Mouse (Mus musculus) forebrain, postnatal 0 days (tissue): Measurements from ENCODE around the gene Ankrd2. TPM values are rescaled to one million over a fixed set of nuclear protein-coding genes. Genes with fewer than 3 reads are reported as not detected.

Source experiments
- ATAC-seq: fragments of 200-750 bp; cut with Nextera tagmentation; 2 replicates; pipeline ENCODE4 v1.8.0; 2017; ENCODE audit warnings: mild to moderate bottlenecking, moderate library complexity
- DNase-seq: peaks from one replicate; pipeline ENCODE4 v3.0.0-alpha.2; 2015
- H3K27ac ChIP-seq: fragments of 300-500 bp; sonication (generic); 2 replicates; pipeline ENCODE4 v1.5.1; 2014; ENCODE audit warnings: low read depth, mild to moderate bottlenecking, antibody characterized with exemption, low read length, moderate library complexity, mixed read lengths
- H3K27me3 ChIP-seq: fragments of 300-500 bp; sonication (generic); 2 replicates; pipeline ENCODE4 v1.6.1; 2014; ENCODE audit warnings: mild to moderate bottlenecking, low read length, mixed read lengths; ENCODE audit not compliant: insufficient read depth
- H3K36me3 ChIP-seq: fragments of 300-500 bp; sonication (generic); 2 replicates; pipeline ENCODE4 v1.6.1; 2014; ENCODE audit warnings: mild to moderate bottlenecking, moderate library complexity; ENCODE audit not compliant: insufficient read depth
- H3K4me1 ChIP-seq: fragments of 300-500 bp; sonication (generic); 2 replicates; pipeline ENCODE4 v1.6.1; 2014; ENCODE audit warnings: antibody characterized with exemption; ENCODE audit not compliant: insufficient read depth
- H3K4me2 ChIP-seq: fragments of 300-500 bp; sonication (generic); 2 replicates; pipeline ENCODE4 v1.6.1; 2014; ENCODE audit warnings: low read depth, mild to moderate bottlenecking, moderate library complexity
- H3K4me3 ChIP-seq: fragments of 300-500 bp; sonication (generic); 2 replicates; pipeline ENCODE4 v1.5.1; 2014; ENCODE audit warnings: low read depth, low read length, mixed read lengths
- H3K9ac ChIP-seq: fragments of 300-500 bp; sonication (generic); 2 replicates; pipeline ENCODE4 v1.6.1; 2014; ENCODE audit warnings: mild to moderate bottlenecking
- H3K9me3 ChIP-seq: fragments of 300-500 bp; sonication (generic); 2 replicates; pipeline ENCODE4 v1.6.1; 2016; ENCODE audit warnings: low read length
- CTCF ChIP-seq: sonication (generic); IDR thresholded peaks from 2 replicates; pipeline ENCODE4 v1.5.1; 2016; ENCODE audit warnings: antibody characterized with exemption, control low read depth, low read depth
- WGBS: fragments of 180-500 bp; shearing (Covaris S2); extraction: QIAGEN DNeasy Blood & Tissue Kit; methylation state at CpG from one replicate; pipeline ENCODE4 v1.1.7; 2014; 5-methylcytosine and 5-hydroxymethylcytosine counted together
- polyA plus RNA-seq: library from polyadenylated mRNA; unstranded; fragments of >200 nt; fragmentation: Nextera tagmentation; extraction: Ambion mirVana; gene quantifications from 2 replicates; pipeline ENCODE4 v1.2.1, GENCODE M21; 2015
- total RNA-seq: library from RNA; depleted of rRNA; stranded (reverse); fragments of >200 nt; gene quantifications from 2 replicates; pipeline ENCODE4 v1.2.3, GENCODE M21; 2014

Gene Ankrd2
- total and polyA plus RNA-seq, 2 experiments from 2014 or later, result 1.2 TPM; not detected in 1

DNA sequence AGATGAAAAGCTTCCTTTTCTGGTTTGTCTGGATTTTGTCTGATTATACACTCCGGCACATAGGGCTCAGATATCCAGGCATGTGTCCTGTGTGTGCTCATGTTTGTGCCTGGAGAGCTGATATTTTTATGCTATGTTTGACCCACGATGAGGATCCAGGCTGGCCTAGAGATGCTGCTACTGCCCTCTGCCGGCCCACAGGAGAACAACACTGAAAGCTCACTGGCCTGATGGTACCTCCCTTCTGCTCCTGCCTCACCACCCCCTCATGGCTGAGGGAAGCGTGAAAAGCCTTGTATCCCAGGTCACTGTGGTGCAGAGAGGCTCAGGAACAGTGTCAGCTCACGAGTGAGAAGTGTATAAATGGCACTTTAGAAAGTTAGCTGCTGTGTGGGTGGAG lies 9.6 kb upstream of the Ankrd2 start:
- peak; percentile 77 for DNase-seq
- Histone ChIP-seq H3K27me3 (no peaks in the 10 kb centered on the region), H3K4me1 (no peaks in the 10 kb centered on the region), H3K36me3 (no peaks in the 10 kb centered on the region), H3K4me3 (no peak overlapping the region), H3K9me3 (no peaks in the 10 kb centered on the region), H3K4me2 (no peak overlapping the region), H3K27ac (no peak overlapping the region), H3K9ac (no peak overlapping the region)
- ATAC-seq, result peak; percentile 82
- 5% methylated on average over 5 of the region's 5 CpGs for WGBS
- peak; percentile 94 for TF ChIP-seq CTCF

DNA sequence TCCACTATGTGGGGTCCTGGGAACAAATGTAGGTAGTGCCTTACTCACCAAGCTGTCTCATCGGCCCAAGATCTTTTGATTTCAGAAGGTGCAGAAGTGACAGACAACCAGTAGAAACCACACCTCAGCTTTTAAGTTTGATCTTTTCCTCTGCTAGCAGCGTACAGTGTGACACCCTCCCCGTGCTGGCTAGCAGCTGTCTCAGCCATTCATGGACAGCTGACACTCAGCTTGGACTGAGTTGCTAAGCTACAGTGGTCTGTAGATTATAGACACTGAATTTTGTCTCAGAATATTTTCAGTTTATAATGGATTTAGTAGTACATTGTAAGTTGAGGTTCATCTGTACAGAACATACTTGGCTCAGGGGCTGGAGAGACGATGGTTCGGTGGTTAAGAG lies 4.7 kb upstream of the Ankrd2 start:
- Histone ChIP-seq H3K36me3 (no peaks in the 10 kb centered on the region), H3K9me3 (no peaks in the 10 kb centered on the region), H3K9ac (no peak overlapping the region), H3K27me3 (no peaks in the 10 kb centered on the region), H3K4me2 (no peak overlapping the region), H3K27ac (no peak overlapping the region), H3K4me1 (no peaks in the 10 kb centered on the region), H3K4me3 (no peak overlapping the region)
- WGBS, result 80% methylated on average over 5 of the region's 5 CpGs
- no peak for TF ChIP-seq CTCF
- no peak for DNase-seq
- ATAC-seq, result no peak

DNA sequence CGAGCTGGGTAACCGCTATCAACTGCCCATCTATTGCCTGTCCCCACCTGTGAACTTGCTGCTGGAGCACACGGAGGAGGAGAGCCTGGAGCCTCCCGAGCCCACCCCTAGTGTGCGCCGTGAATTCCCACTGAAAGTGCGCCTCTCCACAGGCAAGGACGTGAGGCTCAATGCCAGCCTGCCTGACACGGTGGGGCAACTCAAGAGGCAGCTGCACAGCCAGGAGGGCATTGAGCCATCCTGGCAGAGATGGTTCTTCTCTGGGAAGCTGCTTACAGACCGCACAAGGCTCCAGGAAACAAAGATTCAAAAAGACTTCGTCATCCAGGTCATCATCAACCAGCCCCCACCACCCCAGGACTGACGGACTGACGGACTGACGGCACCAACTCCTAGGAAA lies 2.2 kb upstream of the Ankrd2 start:
- no peak overlapping the region for H3K27ac ChIP-seq
- 72% methylated on average over 14 of the region's 14 CpGs for whole genome bisulfite sequencing
- DNase-seq, result no peak
- H3K9ac ChIP-seq, result no peak overlapping the region
- no peaks in the 10 kb centered on the region for H3K4me1 ChIP-seq
- no peak overlapping the region for H3K4me2 ChIP-seq
- no peaks in the 10 kb centered on the region for H3K9me3 ChIP-seq
- no peak for ATAC-seq
- H3K36me3 ChIP-seq, result no peaks in the 10 kb centered on the region
- H3K27me3 ChIP-seq, result no peaks in the 10 kb centered on the region
- H3K4me3 ChIP-seq, result no peak overlapping the region
- no peak for TF ChIP-seq CTCF

DNA sequence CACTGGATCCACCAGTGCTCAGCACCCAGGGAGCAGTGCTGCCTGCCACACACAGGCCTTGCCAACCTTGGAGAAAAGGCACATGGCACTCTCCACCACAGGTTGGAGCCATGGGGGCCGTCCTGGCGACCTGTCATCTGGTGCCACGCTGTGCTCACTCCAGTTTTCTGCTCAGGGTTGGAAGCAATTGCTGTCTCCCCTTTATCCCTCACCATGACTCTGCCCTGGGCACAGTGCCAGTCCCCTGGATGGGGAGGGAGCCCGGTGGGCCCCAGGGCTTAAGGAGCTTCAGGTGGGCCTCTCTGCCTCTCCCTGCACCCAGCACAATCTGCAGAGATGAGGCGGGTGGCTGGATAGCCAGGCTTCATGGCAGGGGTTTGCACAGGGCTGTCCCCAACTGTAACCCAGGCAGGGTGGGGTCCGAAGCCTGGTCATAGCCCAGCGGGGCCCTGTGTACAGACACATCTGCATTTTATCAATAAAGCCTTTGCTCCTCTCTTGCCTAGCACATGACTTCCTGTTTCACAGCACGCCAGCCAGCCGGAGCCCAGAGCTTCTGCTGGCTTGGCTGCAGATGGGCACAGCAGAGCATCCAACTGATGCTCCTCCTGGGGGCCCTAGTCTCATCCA lies 1.5 kb upstream of the Ankrd2 start:
- H3K4me2 ChIP-seq, result no peak overlapping the region
- DNase-seq (no peak), ATAC-seq (peak; percentile 37; the same call in 1 of the 2 replicates)
- H3K27ac ChIP-seq, result no peak overlapping the region
- no peaks in the 10 kb centered on the region for H3K9me3 ChIP-seq
- TF ChIP-seq CTCF, result no peak
- no peak overlapping the region for H3K4me3 ChIP-seq
- no peaks in the 10 kb centered on the region for H3K4me1 ChIP-seq
- no peak overlapping the region for H3K9ac ChIP-seq
- no peaks in the 10 kb centered on the region for H3K36me3 ChIP-seq
- H3K27me3 ChIP-seq, result no peaks in the 10 kb centered on the region
- 66% methylated on average over 9 of the region's 9 CpGs for WGBS

DNA sequence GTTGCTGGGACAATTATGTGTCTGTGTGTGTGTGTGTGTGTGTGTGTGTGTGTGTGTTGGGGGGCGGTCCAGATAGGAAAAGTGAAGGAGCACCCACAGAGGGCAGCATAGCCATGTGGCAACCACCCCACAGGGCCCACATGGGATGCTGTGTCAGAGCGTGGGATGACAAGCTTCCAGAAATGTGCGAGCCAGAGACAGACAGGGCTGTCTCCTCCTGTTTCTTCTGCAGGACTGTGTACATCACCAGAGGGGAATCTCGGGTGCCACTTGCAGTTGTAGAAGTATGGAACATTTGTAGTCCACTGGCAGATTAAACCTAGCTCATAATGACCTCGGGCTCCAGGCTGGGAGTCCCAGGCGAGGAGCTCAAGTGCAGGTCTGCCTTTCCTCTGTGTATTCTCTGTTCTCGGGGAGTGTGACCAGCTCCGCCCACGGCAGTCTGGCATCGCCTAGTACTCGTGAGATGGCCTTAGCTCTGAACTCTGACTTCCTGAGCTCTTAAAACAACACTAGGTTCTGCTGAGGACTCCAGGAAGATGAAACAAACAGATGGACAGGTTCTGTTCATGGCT lies 832 bp upstream of the Ankrd2 start:
- TF ChIP-seq CTCF, result no peak
- Histone ChIP-seq H3K27me3 (no peaks in the 10 kb centered on the region), H3K9ac (no peak overlapping the region), H3K4me3 (no peak overlapping the region), H3K9me3 (no peaks in the 10 kb centered on the region), H3K4me1 (no peaks in the 10 kb centered on the region), H3K36me3 (no peaks in the 10 kb centered on the region), H3K27ac (no peak overlapping the region), H3K4me2 (no peak overlapping the region)
- WGBS, result 58% methylated on average over 11 of the region's 11 CpGs
- ATAC-seq (peak; percentile 19), DNase-seq (no peak)

DNA sequence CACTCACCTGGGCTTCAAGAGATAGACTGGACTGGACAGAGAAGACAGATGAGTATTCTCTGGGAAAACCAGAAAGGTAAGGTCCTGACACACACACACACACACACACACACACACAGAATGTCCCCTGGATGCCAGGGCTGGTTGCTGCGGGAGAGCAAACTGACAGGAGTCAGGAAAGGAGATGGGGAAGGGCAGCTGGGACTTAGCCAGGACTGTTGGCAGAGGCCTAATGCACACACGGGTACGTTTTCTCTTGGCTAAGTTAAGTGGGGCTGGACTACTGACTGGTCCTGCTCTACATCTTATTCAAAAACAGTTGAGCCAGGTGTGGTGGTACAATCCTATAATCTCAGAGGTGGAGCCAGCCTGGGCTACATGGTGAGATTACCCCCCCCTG lies 557 bp downstream of the Ankrd2 start:
- ATAC-seq (no peak), DNase-seq (no peak)
- WGBS, result 54% methylated on average over 3 of the region's 3 CpGs
- Histone ChIP-seq H3K9ac (no peak overlapping the region), H3K4me1 (no peaks in the 10 kb centered on the region), H3K36me3 (no peaks in the 10 kb centered on the region), H3K4me2 (no peak overlapping the region), H3K9me3 (no peaks in the 10 kb centered on the region), H3K27me3 (no peaks in the 10 kb centered on the region), H3K4me3 (no peak overlapping the region), H3K27ac (no peak overlapping the region)
- TF ChIP-seq CTCF, result no peak

DNA sequence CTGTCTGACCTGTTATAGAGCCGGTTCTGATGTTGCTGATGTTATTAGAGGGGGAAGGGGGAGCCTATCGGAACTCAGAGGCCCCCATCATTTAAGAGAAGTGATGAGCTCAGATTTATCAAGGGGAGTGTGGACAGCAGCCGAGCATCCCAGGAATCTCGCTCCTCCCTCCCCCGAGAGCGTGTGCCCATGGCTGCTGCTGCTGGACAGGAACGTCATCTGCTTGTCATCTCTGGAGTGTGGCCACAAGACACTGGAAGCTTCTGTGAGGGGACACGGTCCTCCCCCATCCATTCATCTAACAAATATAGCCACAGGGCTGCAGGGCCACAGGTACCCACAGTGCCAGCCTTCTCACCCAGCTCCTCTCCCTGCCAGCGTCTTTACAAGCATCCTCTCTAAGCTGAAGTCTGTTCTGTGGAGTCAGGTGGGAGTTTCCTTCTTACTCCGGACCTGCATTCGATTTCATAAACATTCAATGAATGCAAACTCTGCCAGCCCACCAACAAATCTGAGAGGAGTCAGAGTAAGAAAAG lies 1.4 kb downstream of the Ankrd2 start:
- H3K4me1 ChIP-seq, result no peaks in the 10 kb centered on the region
- H3K9me3 ChIP-seq, result no peaks in the 10 kb centered on the region
- no peak for ATAC-seq
- no peak for TF ChIP-seq CTCF
- 80% methylated on average over 11 of the region's 11 CpGs for WGBS
- H3K27me3 ChIP-seq, result no peaks in the 10 kb centered on the region
- DNase-seq, result no peak
- no peak overlapping the region for H3K4me2 ChIP-seq
- no peaks in the 10 kb centered on the region for H3K36me3 ChIP-seq
- no peak overlapping the region for H3K4me3 ChIP-seq
- H3K27ac ChIP-seq, result no peak overlapping the region
- H3K9ac ChIP-seq, result no peak overlapping the region
